Mouse (Mus musculus) hindbrain, embryonic 13.5 days (tissue): ENCODE results near the gene Nrip2. TPM values are rescaled to one million over a fixed set of nuclear protein-coding genes. Genes with fewer than 3 reads are reported as not detected.

Source experiments
- ATAC-seq: fragments of 200-750 bp; cut with Nextera tagmentation; 2 replicates; pipeline ENCODE4 v1.8.0; 2017; ENCODE audit warnings: moderate TSS enrichment; ENCODE audit not compliant: low FRiP score
- H3K27ac ChIP-seq: fragments of 300-500 bp; sonication (generic); 2 replicates; pipeline ENCODE4 v1.5.1; 2015; ENCODE audit warnings: inconsistent platforms, mild to moderate bottlenecking, moderate library complexity
- H3K27me3 ChIP-seq: fragments of 300-500 bp; sonication (generic); 2 replicates; pipeline ENCODE4 v1.6.1; 2015; ENCODE audit warnings: mild to moderate bottlenecking, inconsistent platforms
- H3K36me3 ChIP-seq: fragments of 300-500 bp; sonication (generic); 2 replicates; pipeline ENCODE4 v1.6.1; 2015; ENCODE audit warnings: mild to moderate bottlenecking, inconsistent platforms
- H3K4me1 ChIP-seq: fragments of 300-500 bp; sonication (generic); replicated peaks from 2 replicates; pipeline ENCODE4 v1.6.1; 2015; ENCODE audit warnings: inconsistent platforms
- H3K4me2 ChIP-seq: fragments of 300-500 bp; sonication (generic); 2 replicates; pipeline ENCODE4 v1.6.1; 2015; ENCODE audit warnings: inconsistent platforms, mild to moderate bottlenecking, moderate library complexity
- H3K4me3 ChIP-seq: fragments of 300-500 bp; sonication (generic); 2 replicates; pipeline ENCODE4 v1.5.1; 2015; ENCODE audit warnings: mild to moderate bottlenecking, inconsistent platforms
- H3K9ac ChIP-seq: fragments of 300-500 bp; sonication (generic); 2 replicates; pipeline ENCODE4 v1.6.1; 2015; ENCODE audit warnings: mild to moderate bottlenecking, inconsistent platforms
- H3K9me3 ChIP-seq: fragments of 300-500 bp; sonication (generic); 2 replicates; pipeline ENCODE4 v1.6.1; 2016; ENCODE audit warnings: inconsistent platforms
- WGBS: fragments of 180-500 bp; shearing (Covaris S2); methylation state at CpG from one replicate; pipeline ENCODE4 v1.1.7; 2015; 5-methylcytosine and 5-hydroxymethylcytosine counted together
- polyA plus RNA-seq: library from polyadenylated mRNA; unstranded; fragments of >200 nt; fragmentation: Nextera tagmentation; extraction: Ambion mirVana; gene quantifications from 2 replicates; pipeline ENCODE4 v1.2.1, GENCODE M21; 2015

Gene Nrip2
- polyA plus RNA-seq, 1 experiment from 2014 or later: 8.1 TPM

DNA sequence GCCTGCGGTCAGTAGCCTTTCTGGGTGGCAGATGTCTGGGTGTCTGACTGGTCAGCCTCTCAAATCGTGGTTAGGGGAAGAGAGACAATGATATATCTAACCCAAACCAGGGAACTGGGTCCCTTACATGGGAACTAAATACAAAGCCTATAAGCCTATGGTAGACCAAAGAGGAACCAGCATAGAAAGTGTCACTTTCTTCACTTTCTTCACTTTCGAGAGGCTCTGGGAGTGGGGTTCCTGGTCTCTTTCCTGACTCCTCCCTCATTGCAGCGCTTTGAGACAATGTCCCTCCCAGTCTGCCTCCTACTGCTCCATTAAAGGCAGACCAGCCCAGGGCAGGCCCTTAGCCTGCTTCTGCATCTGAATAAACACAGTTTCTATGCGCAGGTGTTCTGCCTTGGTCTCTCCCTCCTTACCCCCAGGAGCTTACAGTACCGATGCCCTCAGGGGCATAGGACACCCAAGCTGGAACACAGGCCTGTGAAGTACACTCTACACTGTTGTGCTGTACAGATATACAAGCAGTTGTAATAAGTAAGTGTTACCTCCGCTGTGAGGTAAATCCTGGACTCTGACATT is 9.5 kb downstream of the Nrip2 start:
- no peak for ATAC-seq
- Histone ChIP-seq H3K4me2 (no peak overlapping the region), H3K36me3 (peaks cover 77% of the 10 kb centered on the region), H3K27me3 (no peaks in the 10 kb centered on the region), H3K9ac (no peak overlapping the region), H3K4me1 (no peaks in the 10 kb centered on the region), H3K9me3 (no peaks in the 10 kb centered on the region), H3K4me3 (no peak overlapping the region), H3K27ac (no peak overlapping the region)
- 87% methylated on average over 7 of the region's 7 CpGs for WGBS

DNA sequence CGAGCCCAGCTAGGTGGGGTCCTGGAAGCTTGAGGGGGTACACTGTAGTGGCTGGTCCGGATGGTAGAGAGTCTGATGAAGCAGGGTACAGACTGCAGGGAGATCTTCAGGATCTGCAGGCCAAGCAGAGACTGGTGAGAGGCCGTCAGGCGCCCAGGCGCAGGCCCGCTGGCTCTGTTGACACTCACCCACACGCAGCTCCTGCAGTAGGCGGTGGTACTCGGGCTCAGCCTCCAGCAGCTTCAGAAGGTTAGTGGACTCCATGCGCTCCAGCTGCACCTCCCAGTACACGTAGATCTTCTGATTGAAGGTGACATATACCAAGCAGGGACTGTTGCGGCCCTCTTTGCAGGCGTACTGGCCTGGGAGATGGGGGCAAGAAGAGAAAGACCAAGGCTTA is 11.2 kb downstream of the Nrip2 start:
- Histone ChIP-seq H3K4me3 (no peak overlapping the region), H3K4me2 (no peak overlapping the region), H3K4me1 (no peaks in the 10 kb centered on the region), H3K36me3 (peaks cover 87% of the 10 kb centered on the region), H3K9ac (no peak overlapping the region), H3K27ac (no peak overlapping the region), H3K9me3 (no peaks in the 10 kb centered on the region), H3K27me3 (no peaks in the 10 kb centered on the region)
- WGBS: 96% methylated on average over 13 of the region's 13 CpGs
- no peak for ATAC-seq

DNA sequence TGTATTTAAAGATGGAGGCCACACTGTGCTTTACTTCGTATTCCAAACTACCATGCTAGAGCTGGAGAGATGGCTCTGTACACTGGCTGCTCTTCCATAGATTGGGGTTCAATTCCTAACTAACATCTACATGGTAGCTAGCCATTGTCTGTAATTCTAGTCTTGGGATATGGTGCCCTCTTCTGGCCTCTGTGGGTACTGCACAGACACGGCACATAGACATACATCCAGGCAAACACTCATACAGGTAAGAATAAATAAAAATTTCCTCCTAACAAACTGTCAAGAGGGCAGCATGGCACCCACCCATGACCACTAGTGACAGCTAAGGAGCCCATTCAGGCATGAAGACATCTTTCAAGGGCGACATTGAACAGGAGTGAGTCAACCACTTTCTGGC is 12.0 kb downstream of the Nrip2 start:
- Histone ChIP-seq H3K4me1 (no peaks in the 10 kb centered on the region), H3K4me2 (no peak overlapping the region), H3K9me3 (no peaks in the 10 kb centered on the region), H3K27ac (no peak overlapping the region), H3K27me3 (no peaks in the 10 kb centered on the region), H3K4me3 (no peak overlapping the region), H3K36me3 (peaks cover 89% of the 10 kb centered on the region), H3K9ac (no peak overlapping the region)
- ATAC-seq: peak; percentile 47; the same call in 1 of the 2 replicates
- WGBS: 26% methylated on average over 3 of the region's 3 CpGs

DNA sequence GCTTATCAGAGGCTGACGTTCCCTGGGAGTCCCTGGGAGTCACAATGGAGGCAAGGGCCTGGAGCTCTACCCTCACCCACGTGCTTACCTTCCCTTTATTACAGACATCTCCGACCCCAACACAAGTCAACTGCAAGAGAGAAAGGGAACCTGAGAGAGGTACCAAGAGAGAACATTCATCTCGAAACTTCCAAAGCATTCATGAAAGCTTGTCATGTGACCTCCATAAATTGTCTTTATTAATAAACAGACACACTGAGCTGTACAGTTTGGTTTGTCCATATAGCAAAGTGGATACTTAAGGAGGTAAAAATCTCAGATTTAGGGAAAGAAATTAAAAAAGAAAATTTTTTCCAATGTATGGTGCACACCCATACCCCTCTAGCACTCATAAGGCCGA is 17.1 kb downstream of the Nrip2 start:
- Histone ChIP-seq H3K27me3 (no peaks in the 10 kb centered on the region), H3K9me3 (no peaks in the 10 kb centered on the region), H3K4me3 (no peak overlapping the region), H3K9ac (no peak overlapping the region), H3K36me3 (peaks cover 49% of the 10 kb centered on the region), H3K4me1 (no peaks in the 10 kb centered on the region), H3K4me2 (no peak overlapping the region), H3K27ac (no peak overlapping the region)
- WGBS: 92% methylated on average over 5 of the region's 5 CpGs
- no peak for ATAC-seq

DNA sequence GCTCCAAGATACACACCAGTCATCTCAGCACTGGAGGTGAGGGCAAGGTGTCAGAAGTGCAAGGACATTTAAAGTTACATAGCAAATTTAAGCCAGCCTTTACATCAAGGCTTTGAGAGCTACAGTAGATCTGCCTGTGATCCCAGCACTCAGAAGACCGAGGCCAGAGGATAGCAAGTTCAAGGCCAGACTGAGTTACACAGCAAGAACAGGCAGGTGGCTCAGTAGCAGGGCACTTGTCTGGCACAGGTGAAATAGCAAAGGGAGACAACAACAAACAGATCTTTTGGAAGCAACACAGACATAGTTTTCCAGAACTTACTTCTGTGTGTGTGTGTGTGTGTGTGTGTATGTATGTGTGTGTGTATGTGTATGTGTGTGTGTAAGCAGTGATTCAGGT is 19.0 kb downstream of the Nrip2 start:
- H3K9me3 ChIP-seq: no peaks in the 10 kb centered on the region
- H3K4me2 ChIP-seq: no peak overlapping the region
- no peak overlapping the region for H3K4me3 ChIP-seq
- H3K36me3 ChIP-seq: peaks cover 31% of the 10 kb centered on the region
- no peak overlapping the region; the same call in 1 of the 2 replicates for H3K9ac ChIP-seq
- H3K27ac ChIP-seq: no peak overlapping the region
- no peaks in the 10 kb centered on the region for H3K27me3 ChIP-seq
- ATAC-seq: no peak
- peaks cover 3% of the 10 kb centered on the region; the same call in 1 of the 2 replicates for H3K4me1 ChIP-seq
- WGBS: 95% methylated on average over 1 of the region's 1 CpGs

DNA sequence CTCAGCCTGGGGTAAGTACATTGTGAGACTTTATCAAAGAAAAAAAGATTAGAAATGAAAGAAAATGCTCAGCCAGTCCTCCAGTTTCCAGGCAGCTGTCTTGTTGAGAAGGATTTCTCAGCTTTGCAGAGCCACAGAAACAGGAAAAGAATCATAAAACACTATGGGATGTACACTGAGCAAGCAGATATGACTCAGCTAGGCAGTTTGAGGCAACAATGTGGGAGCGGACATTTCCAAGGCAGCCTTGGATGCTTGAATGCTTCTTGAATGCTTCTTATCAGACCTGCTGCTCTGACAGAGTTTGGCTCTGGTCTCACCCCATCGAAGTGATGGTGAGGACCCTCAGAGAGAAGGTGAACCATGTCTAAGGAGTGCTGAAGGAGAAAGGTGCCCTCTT is 21.9 kb downstream of the Nrip2 start:
- peaks cover 9% of the 10 kb centered on the region for H3K4me1 ChIP-seq
- ATAC-seq: no peak
- no peak overlapping the region for H3K4me3 ChIP-seq
- H3K27me3 ChIP-seq: no peaks in the 10 kb centered on the region
- 96% methylated on average over 2 of the region's 2 CpGs for WGBS
- no peak overlapping the region for H3K9ac ChIP-seq
- no peak overlapping the region for H3K27ac ChIP-seq
- H3K4me2 ChIP-seq: no peak overlapping the region
- H3K9me3 ChIP-seq: no peaks in the 10 kb centered on the region
- peaks cover 8% of the 10 kb centered on the region; the same call in 1 of the 2 replicates for H3K36me3 ChIP-seq

DNA sequence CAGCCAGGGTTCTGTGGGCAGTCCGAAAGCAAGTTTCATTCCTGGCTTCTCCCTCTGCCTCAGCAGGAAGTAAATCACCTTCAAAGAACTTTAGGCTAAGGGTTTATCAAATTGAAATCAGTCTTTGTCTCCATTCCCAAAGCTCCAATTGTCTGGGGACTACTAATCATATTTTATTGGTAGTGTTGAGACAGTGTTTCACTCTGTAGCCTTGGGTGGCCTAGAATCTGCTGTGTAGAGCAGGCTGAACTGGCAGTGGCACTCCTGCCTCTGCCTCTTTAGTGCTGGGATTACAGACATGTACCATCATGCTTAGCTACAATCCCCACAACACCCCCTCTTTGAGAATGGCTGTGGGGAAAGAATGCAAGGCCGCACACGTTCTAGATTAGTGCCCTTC is 22.4 kb downstream of the Nrip2 start:
- no peak overlapping the region for H3K27ac ChIP-seq
- no peak overlapping the region for H3K4me3 ChIP-seq
- H3K4me2 ChIP-seq: no peak overlapping the region
- peaks cover 9% of the 10 kb centered on the region for H3K4me1 ChIP-seq
- 93% methylated on average over 3 of the region's 3 CpGs for WGBS
- ATAC-seq: no peak
- H3K27me3 ChIP-seq: no peaks in the 10 kb centered on the region
- no peaks in the 10 kb centered on the region for H3K9me3 ChIP-seq
- H3K36me3 ChIP-seq: peaks cover 7% of the 10 kb centered on the region; the same call in 1 of the 2 replicates
- H3K9ac ChIP-seq: no peak overlapping the region

DNA sequence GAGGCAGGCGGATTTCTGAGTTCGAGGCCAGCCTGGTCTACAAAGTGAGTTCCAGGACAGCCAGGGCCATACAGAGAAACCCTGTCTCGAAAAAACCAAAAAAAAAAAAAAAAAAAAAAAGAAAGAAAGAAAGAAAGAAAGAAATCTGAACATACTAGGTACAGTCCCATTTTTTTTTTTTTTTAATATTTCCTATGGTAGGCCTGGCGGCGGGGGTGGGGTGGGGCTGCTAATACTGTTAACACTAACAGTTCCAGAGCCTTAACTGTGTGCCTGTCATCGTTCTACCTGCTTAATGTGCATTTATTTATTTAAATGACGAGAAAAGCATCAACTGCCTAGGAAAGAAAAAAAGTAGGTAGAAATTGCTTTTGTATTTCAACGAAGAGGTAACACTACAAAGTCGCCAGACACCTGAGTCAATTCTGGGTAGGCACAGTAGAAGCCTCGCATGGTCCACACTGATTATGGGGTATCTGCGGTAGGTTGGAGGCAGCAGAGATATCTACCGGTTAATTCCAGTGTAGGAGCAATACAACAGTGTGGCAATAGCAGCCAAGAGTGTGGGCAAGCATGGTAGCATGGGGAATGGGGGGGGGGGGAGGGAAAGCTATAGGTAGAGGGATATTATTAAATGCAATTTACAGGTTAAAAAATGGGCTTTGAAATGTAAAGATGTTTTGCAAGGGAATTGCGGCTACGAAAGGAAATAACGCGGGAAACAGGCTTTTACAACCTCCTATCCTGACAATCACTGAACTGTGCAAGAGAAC is 24.6 kb downstream of the Nrip2 start:
- H3K27me3 ChIP-seq: no peaks in the 10 kb centered on the region
- peak overlapping the region; percentile 69 for H3K4me2 ChIP-seq
- 53% methylated on average over 16 of the region's 16 CpGs for WGBS
- H3K9ac ChIP-seq: peak overlapping the region; percentile 74
- H3K27ac ChIP-seq: peak overlapping the region; percentile 97
- H3K4me3 ChIP-seq: peak overlapping the region; percentile 55
- no peaks in the 10 kb centered on the region for H3K9me3 ChIP-seq
- peak; percentile 52 for ATAC-seq
- H3K4me1 ChIP-seq: peaks cover 9% of the 10 kb centered on the region
- H3K36me3 ChIP-seq: peaks cover 18% of the 10 kb centered on the region

DNA sequence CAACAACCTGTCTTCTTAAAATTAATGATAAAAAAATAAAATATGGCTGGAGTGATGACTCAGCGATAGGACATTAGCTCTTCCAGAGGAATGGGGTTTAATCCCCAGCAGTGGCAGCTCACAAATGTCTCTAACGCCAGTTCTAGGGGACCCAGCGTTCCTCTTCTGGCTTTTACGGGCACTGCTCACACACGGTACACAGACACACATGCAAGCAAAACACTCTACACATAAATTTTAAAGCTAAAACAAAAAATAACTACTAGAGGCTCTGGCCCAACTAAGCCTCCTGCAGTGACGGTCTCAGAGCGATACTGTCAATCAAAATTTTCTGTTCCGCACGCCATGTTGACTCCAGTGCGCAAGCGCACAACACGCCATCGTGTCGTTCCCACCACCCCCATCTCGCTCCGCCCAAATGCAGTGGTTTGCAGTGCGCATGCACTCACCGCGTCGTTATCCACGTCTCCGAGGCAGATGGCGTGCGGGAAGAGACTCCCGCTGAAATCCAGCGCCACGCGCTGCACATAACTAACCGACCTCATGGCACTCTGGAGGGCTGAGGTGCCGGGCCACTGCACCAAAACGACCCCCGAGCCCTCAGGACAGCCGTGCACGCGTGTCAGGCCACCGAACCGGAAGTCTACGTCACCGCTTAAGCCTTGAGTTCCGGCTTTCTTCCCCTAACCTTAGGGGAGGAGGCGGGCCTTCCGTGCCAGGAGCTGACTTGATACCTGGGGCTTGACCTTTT is 25.3 kb downstream of the Nrip2 start, which contains the start of gene Itfg2:
Gene Itfg2, minus strand, starts transcription at position 663 of the 751 bp plus-strand sequence.
- peak within 1 kb of the TSS; percentile 97 for H3K27ac ChIP-seq
- H3K4me3 ChIP-seq: peak within 1 kb of the TSS; percentile 55
- under 1% methylated on average over 42 of the region's 42 CpGs for WGBS
- no peaks in the 10 kb centered on the region for H3K27me3 ChIP-seq
- peaks cover 23% of the 10 kb centered on the region for H3K36me3 ChIP-seq
- H3K4me1 ChIP-seq: peaks cover 9% of the 10 kb centered on the region
- peak within 1 kb of the TSS; percentile 69 for H3K4me2 ChIP-seq
- ATAC-seq: peak; percentile 96
- peak within 1 kb of the TSS; percentile 74 for H3K9ac ChIP-seq
- no peaks in the 10 kb centered on the region for H3K9me3 ChIP-seq

DNA sequence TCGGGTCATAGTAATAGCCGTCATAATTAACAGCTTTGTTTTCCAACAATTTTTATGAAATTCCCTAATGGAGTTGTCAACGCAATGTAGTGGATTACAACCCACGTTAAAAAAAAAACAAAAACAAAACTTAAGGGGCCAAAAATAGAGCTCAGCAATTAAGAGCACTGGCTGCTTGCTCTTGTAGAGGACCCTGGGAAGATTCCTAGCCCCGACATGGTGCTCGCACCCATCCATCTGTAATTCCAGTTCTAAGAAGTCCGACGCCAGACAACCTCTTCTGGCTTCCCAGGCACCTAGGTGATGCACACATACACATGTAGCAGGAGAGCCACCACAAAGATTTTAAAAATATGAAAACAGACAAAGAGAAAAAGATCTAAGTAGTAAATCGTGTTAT is 25.9 kb downstream of the Nrip2 start:
- ATAC-seq: no peak
- no peaks in the 10 kb centered on the region for H3K9me3 ChIP-seq

DNA sequence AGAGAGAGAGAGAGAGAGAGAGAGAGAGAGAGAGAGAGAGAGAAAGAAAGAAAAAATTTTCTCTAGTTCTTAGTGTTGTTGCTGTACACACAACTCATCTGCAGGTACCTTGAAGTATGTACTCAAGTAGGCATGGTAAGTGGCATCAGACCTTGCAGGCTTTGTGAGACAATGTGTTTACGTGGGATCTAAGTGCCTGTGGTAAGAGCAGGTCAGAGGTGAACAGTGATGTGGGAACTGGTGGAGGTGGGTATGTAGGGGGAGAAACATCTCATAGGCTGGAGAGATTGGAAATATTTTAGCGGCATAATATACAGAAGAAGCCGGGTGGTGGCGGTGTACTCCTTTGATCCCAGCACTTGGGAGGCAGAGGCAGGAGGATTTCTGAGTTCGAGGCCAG is 28.5 kb downstream of the Nrip2 start:
- H3K27me3 ChIP-seq: no peaks in the 10 kb centered on the region
- no peak overlapping the region for H3K4me3 ChIP-seq
- 96% methylated on average over 5 of the region's 5 CpGs for WGBS
- H3K4me2 ChIP-seq: no peak overlapping the region
- peaks cover 50% of the 10 kb centered on the region for H3K36me3 ChIP-seq
- H3K27ac ChIP-seq: no peak overlapping the region
- no peak overlapping the region for H3K9ac ChIP-seq
- H3K4me1 ChIP-seq: peaks cover 12% of the 10 kb centered on the region
- H3K9me3 ChIP-seq: no peaks in the 10 kb centered on the region
- ATAC-seq: no peak

More for the DNA sequence above, 25.9 kb downstream of the Nrip2 start:
- WGBS: 24% methylated on average over 9 of the region's 9 CpGs
- H3K4me2 ChIP-seq: peak overlapping the region; percentile 69
- H3K27ac ChIP-seq: peak overlapping the region; percentile 97
- H3K36me3 ChIP-seq: peaks cover 25% of the 10 kb centered on the region
- H3K9ac ChIP-seq: peak overlapping the region; percentile 74
- H3K4me3 ChIP-seq: peak overlapping the region; percentile 55
- no peaks in the 10 kb centered on the region for H3K27me3 ChIP-seq
- H3K4me1 ChIP-seq: peaks cover 9% of the 10 kb centered on the region

DNA sequence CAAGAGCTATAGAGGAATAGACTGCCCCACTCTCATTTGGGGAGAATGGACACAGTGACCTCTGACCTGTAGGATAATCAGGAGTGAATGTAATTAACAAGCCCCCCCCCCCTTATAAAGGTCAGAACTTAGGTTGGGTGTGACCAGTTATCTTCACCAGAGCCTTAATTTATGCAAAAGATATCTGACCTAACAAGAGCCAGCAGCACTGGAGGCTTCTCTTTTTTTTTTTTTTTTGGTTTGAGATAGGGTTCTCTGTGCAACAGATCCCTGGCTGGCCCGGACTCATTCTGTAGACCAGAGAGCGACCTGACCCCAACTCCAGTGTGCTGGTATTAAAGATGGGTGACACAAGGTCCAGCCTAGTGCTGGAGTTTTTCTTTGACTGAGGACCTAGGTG is 30.2 kb downstream of the Nrip2 start:
- no peak overlapping the region for H3K9ac ChIP-seq
- H3K9me3 ChIP-seq: no peaks in the 10 kb centered on the region
- H3K4me1 ChIP-seq: peaks cover 11% of the 10 kb centered on the region; the same call in 1 of the 2 replicates
- no peaks in the 10 kb centered on the region for H3K27me3 ChIP-seq
- WGBS: 97% methylated on average over 2 of the region's 2 CpGs
- H3K27ac ChIP-seq: no peak overlapping the region
- H3K36me3 ChIP-seq: peaks cover 68% of the 10 kb centered on the region
- no peak for ATAC-seq
- no peak overlapping the region for H3K4me3 ChIP-seq
- H3K4me2 ChIP-seq: no peak overlapping the region
